Mouse (Mus musculus) macrophage (primary cell): ENCODE results near the gene Dennd1c. TPM values are rescaled to one million over a fixed set of nuclear protein-coding genes. Genes with fewer than 3 reads are reported as not detected.

ENCODE experiments used
- H3K27ac ChIP-seq: fragments of 350-480 bp; formaldehyde crosslinking; 2 replicates; pipeline ENCODE4 v1.9.0; 2021
- H3K36me3 ChIP-seq: fragments of 350-480 bp; formaldehyde crosslinking; 2 replicates; pipeline ENCODE4 v1.9.0; 2021; ENCODE audit errors: inconsistent target
- H3K4me3 ChIP-seq: fragments of 350-480 bp; formaldehyde crosslinking; 2 replicates; pipeline ENCODE4 v1.9.0; 2021; ENCODE audit errors: inconsistent target
- H3K79me2 ChIP-seq: fragments of 350-480 bp; formaldehyde crosslinking; 2 replicates; pipeline ENCODE4 v1.9.0; 2021; ENCODE audit errors: inconsistent target
- WGBS: methylation state at CpG from one replicate; pipeline ENCODE4 v1.1.7; 2026; ENCODE audit warnings: inconsistent platforms; ENCODE audit not compliant: missing documents; 5-methylcytosine and 5-hydroxymethylcytosine counted together
- polyA plus RNA-seq: library from polyadenylated mRNA; stranded (reverse); fragments of 250-400 nt; gene quantifications from 3 replicates; pipeline ENCODE4 v1.2.4, GENCODE M21; 2018; ENCODE audit warnings: inconsistent platforms

The Dennd1c gene
- polyA plus RNA-seq, 1 experiment from 2014 or later, result 15.7 TPM

DNA sequence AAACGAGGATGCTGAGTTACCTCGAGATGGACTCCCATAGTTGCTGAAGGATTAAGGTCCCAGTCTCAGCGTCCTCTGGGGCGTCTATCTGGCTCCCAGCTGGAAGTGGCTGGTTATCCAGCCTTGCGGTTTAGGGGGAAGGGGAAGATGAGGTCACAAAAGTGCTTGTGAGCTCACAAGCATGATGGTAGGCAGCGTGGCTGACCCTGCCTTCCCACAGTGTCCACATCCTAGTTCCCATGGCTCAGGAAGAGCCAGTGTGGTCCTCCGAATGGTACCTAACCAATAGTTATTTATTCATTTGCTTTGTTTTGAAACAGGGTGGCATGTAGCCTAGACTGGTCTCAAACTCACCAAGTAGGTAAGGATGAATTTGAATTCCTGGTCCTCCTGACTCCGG is 36.8 kb downstream of the Dennd1c start, which contains the start of gene Slc25a41:
Gene Slc25a41, minus strand, starts transcription at position 101 of the 400 bp plus-strand sequence.
- Histone ChIP-seq H3K4me3 (no peak within 1 kb of the TSS), H3K36me3 (no peaks in the 10 kb centered on the region), H3K79me2 (no peaks in the 10 kb centered on the region), H3K27ac (no peak within 1 kb of the TSS)
- WGBS, result 82% methylated on average over 7 of the region's 8 CpGs

DNA sequence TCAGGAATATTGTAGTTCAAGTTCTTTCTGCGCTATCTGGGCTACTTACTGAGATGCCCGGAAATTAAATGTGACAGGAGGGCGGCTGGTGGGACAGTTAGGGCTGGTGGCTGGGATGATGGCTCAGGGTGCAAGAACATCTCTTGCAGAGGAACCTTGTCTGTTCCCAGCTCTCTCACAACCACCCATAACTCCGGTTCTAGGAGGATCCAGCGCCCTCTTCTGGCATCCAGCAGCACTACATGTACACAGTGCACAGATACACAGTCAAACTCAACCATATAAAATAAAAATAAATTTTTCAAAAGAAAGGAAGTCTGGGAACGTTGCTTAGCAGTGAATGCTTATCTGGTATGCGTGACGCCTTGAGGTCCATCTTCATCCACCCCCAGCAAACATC is 39.3 kb downstream of the Dennd1c start:
- H3K4me3 ChIP-seq, result no peak overlapping the region
- no peak overlapping the region for H3K27ac ChIP-seq
- H3K36me3 ChIP-seq, result no peaks in the 10 kb centered on the region
- no peaks in the 10 kb centered on the region for H3K79me2 ChIP-seq
- WGBS, result 56% methylated on average over 8 of the region's 8 CpGs

DNA sequence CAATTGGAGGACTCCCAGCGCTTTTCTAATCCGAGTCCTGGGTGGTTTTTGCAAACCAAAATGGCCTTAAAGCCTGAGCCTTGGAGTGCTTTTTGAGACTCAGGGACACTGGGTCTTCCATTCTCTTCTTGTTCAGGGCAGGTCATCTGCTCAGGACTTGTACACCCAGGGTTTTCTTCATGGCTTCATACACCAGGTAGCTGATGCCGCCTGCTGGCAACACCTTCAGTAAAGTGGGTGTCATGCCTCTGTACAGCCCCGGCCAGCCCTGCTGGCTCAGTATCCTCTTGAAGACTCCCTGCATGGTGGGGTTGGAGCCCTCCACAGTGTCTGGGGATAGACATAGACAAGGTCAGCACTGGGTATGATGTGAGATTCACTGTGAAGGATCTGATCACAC is 45.5 kb downstream of the Dennd1c start:
- Histone ChIP-seq H3K27ac (peak overlapping the region; percentile 85), H3K79me2 (peaks cover 30% of the 10 kb centered on the region), H3K36me3 (peaks cover 4% of the 10 kb centered on the region; the same call in 1 of the 2 replicates), H3K4me3 (no peak overlapping the region)
- WGBS, result 98% methylated on average over 4 of the region's 4 CpGs

DNA sequence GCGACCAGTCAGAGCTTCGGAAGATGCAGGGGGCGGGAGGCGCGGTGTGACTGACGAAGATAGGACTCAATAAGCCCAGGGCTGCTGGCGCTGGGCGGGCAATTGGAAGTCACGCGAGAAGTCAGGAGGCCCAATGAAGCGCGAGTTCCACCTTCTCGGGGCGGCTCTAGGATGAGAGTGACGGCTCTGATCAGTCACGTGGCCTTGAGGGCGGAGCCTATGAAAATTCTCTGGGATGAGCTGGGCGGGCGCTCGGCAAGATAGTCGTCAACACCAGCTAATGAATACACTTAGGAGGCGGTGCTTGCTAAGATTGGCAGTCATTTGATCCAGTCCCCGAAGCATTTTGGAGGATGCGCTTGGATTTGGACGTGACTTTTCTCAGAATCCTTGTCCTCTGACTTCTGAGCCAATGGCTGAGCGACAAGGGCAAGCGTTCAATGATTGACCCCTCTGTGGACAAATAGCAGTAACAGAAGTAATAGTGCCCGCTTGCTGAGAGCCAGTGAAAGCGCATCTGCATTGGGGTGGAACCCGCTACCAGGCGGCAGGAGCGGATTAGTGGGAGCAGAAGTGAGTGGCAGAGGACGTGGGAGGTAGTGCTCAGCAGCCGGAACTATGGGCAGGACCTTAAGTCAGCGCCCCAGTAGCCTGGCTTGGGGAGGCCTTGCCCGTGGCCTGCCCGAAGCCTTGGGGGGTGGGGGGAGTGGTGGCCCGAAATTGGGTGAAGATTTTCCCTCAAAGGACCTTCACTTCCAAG is 46.5 kb downstream of the Dennd1c start:
- peaks cover 13% of the 10 kb centered on the region; the same call in 1 of the 2 replicates for H3K36me3 ChIP-seq
- WGBS, result under 1% methylated on average over 38 of the region's 38 CpGs
- H3K4me3 ChIP-seq, result peak overlapping the region; percentile 36
- peaks cover 40% of the 10 kb centered on the region for H3K79me2 ChIP-seq
- H3K27ac ChIP-seq, result peak overlapping the region; percentile 85

DNA sequence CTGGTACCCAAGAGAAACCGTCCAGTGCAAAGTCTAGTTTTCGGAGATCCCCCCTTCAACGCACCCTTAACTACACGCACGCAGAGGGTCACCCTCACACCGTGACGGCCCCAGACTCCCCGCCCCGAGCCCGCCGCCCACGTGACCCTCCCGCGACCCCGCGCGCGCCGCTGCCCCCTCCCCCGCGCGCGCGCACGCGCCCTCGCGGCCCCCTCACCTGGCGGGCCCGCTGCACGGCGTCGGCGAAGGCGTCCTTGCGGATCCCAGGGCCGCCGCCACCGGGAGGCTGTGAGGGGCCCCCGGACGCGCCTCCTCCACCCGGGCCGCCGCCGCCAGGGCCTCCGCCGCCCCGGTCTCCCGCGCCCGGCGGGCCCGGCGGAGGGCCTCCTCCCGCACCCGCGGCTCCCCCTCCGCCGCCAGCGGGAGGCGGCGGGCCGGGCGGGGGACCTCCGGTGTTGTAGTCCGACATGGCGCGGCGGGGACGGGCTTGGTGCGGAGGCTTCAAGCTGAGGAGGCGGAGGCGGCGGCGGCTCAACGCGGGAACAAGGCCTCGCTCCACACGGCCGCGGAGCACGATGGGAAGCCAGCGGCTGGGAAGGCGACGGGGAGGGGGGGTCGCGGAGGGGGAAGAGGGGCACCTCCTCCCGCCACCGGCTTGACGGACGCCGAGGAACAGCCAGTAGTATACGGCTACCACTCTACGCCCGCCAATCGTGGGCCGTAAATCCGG is 47.2 kb downstream of the Dennd1c start, which contains the start of gene Khsrp:
Gene Khsrp, minus strand, starts transcription at position 592 of the 730 bp plus-strand sequence.
- peaks cover 21% of the 10 kb centered on the region; the same call in 1 of the 2 replicates for H3K36me3 ChIP-seq
- peak within 1 kb of the TSS; percentile 72 for H3K4me3 ChIP-seq
- WGBS, result 1% methylated on average over 50 of the region's 99 CpGs
- H3K79me2 ChIP-seq, result peaks cover 46% of the 10 kb centered on the region
- H3K27ac ChIP-seq, result peak within 1 kb of the TSS; percentile 85

DNA sequence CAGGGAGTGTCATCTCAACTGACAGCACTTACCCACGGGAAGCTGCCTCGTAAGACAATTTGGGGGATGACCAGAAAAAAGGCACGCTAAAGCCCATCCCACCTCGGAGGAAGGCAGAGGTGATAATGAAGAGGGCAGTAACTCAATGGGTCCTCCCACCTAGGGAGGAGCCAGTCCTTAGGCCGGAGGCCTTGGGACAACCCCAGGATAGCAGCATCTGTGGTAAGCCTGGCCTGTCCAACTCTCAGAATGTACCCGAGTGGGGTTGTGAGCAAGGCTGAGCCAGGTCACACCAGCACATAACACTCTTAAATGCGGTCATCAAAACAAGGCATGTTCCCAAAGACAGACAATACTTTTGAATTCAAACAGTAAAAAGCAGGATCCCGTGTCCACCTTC is 48.6 kb downstream of the Dennd1c start:
- WGBS, result 40% methylated on average over 7 of the region's 8 CpGs
- Histone ChIP-seq H3K27ac (0 out of 2 replicates have a peak overlapping the region, but pooled peaks have one; percentile 36), H3K36me3 (peaks cover 35% of the 10 kb centered on the region), H3K79me2 (peaks cover 49% of the 10 kb centered on the region), H3K4me3 (peak overlapping the region; percentile 72)

DNA sequence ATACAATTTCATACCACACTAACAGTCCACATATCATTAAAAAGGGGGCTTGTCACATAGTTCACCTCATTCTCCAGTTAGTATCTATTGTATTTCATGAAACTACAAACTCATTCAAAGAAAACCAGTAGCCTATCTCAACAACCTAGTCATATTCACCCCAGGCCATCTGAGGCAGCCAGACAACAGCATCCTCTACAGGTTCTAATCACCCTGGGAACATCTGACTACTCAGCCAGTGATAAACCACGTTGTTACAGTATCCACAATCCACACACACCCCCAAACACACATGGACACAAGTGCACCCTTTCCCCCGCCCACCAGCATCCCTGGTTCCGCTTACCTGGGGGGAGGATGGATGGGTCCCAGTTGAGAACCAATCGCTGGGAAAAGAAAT is 50.8 kb downstream of the Dennd1c start:
- H3K4me3 ChIP-seq, result no peak overlapping the region
- peaks cover 55% of the 10 kb centered on the region for H3K36me3 ChIP-seq
- peaks cover 49% of the 10 kb centered on the region for H3K79me2 ChIP-seq
- 93% methylated on average over 4 of the region's 4 CpGs for WGBS
- no peak overlapping the region for H3K27ac ChIP-seq

DNA sequence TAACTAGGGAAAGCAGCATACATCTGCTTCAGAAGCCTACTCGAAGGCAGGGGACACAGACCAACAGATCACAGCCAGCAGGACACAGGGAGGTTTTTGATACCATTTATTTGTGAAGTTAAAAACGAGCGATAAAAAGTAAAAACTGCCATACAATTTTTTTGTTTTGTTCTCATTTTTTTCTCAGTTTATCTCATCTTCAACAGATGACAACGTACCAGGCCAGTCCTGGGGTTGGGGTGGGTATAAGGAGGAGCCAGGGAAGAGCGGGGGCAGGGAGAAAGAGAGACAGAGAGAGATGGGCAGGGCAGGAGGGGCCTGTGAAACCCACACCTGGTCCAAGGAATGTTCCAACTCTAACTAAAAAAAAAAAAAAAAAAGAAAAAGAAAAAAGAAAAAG is 57.4 kb downstream of the Dennd1c start:
- Histone ChIP-seq H3K36me3 (peaks cover 47% of the 10 kb centered on the region), H3K4me3 (no peak overlapping the region), H3K79me2 (peaks cover 3% of the 10 kb centered on the region; the same call in 1 of the 2 replicates), H3K27ac (no peak overlapping the region)
- WGBS, result 92% methylated on average over 5 of the region's 5 CpGs

DNA sequence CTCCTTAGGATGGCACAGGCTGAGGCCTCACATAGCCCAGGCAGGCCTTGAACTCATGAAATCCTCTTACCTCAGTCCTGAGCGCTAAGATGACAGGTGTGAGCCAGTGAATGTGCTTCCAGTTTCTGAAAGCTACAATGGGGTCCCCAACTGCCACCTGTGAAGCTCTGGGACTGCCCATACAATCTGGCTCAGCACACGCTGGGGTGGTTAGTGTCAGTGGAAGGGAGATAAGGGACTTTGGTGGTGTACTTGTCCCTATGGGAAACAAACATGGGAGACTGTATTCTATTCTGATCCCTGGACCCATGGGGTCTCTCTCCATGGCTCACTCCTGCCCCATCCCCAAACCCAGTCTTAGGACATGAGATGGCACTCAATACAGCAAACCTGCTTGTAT is 58.6 kb downstream of the Dennd1c start:
- H3K27ac ChIP-seq, result no peak overlapping the region
- H3K79me2 ChIP-seq, result no peaks in the 10 kb centered on the region; the same call in 1 of the 2 replicates
- no peak overlapping the region for H3K4me3 ChIP-seq
- WGBS, result 93% methylated on average over 2 of the region's 2 CpGs
- peaks cover 35% of the 10 kb centered on the region for H3K36me3 ChIP-seq

Other genes with a start within 250 kb of the Dennd1c start
- 0.11 TPM in 2 of 3 replicates, not detected in the other for gene Rfx2, start 247.5 kb downstream of the Dennd1c start, polyA plus RNA-seq
- not detected in 3 replicates for gene Acsbg2, start 204.1 kb downstream of the Dennd1c start, polyA plus RNA-seq
- 0.07 TPM in 1 of 3 replicates, not detected in the others for gene 1700061G19Rik, start 203.0 kb downstream of the Dennd1c start, polyA plus RNA-seq
- gene Mllt1, start 143.1 kb downstream of the Dennd1c start, polyA plus RNA-seq, result 12.6 to 16.0 TPM (median 13.0 TPM) in 3 replicates
- not detected in 3 replicates for gene Acer1, start 96.4 kb downstream of the Dennd1c start, polyA plus RNA-seq
- gene Clpp, start 88.2 kb downstream of the Dennd1c start, polyA plus RNA-seq, result 20.0 to 37.4 TPM (median 21.4 TPM) in 3 replicates
- gene Alkbh7, start 81.2 kb downstream of the Dennd1c start, polyA plus RNA-seq, result 3.6 to 20.7 TPM (median 11.8 TPM) in 3 replicates
- gene Pspn, start 78.5 kb downstream of the Dennd1c start, polyA plus RNA-seq, result not detected in 3 replicates
- gene Gtf2f1, start 67.2 kb downstream of the Dennd1c start, polyA plus RNA-seq, result 63.3 to 154 TPM (median 75.9 TPM) in 3 replicates
- gene Gm17949, start 67.0 kb downstream of the Dennd1c start, polyA plus RNA-seq, result not detected in 3 replicates
- gene Khsrp, start 47.0 kb downstream of the Dennd1c start, polyA plus RNA-seq, result 33.8 to 48.2 TPM (median 45.0 TPM) in 3 replicates
- not detected in 3 replicates for gene Slc25a41, start 36.9 kb downstream of the Dennd1c start, polyA plus RNA-seq
- gene Crb3, start 19.4 kb downstream of the Dennd1c start, polyA plus RNA-seq, result not detected in 3 replicates
- 4.0 to 8.6 TPM (median 6.8 TPM) in 3 replicates for gene Slc25a23, start 18.7 kb downstream of the Dennd1c start, polyA plus RNA-seq
- gene Tubb4a, start 9.3 kb upstream of the Dennd1c start, polyA plus RNA-seq, result 0.15 to 0.36 TPM (median 0.27 TPM) in 3 replicates
- gene Tnfsf9, start 26.8 kb upstream of the Dennd1c start, polyA plus RNA-seq, result 2.6 to 9.9 TPM (median 7.6 TPM) in 3 replicates
- gene Cd70, start 71.3 kb upstream of the Dennd1c start, polyA plus RNA-seq, result not detected in 3 replicates
- 1.7 to 2.2 TPM (median 2.2 TPM) in 3 replicates for gene Tnfsf14, start 115.7 kb upstream of the Dennd1c start, polyA plus RNA-seq
- 15.9 to 57.7 TPM (median 40.8 TPM) in 3 replicates for gene C3, start 149.6 kb upstream of the Dennd1c start, polyA plus RNA-seq
- 44.3 to 68.7 TPM (median 50.3 TPM) in 3 replicates for gene Gpr108, start 169.9 kb upstream of the Dennd1c start, polyA plus RNA-seq
- gene Trip10, start 170.9 kb upstream of the Dennd1c start, polyA plus RNA-seq, result 16.5 to 20.2 TPM (median 17.0 TPM) in 3 replicates
- 91.4 to 144 TPM (median 106 TPM) in 3 replicates for gene Vav1, start 200.6 kb upstream of the Dennd1c start, polyA plus RNA-seq